ENCODE assay signal across 17 mouse cellular contexts in genomic region chr4:133403611-133404228, GRCm38 (mm10).
"Had no signal": no experiment of that assay in that cellular context is flagged by ENCODE, and none has a peak within 500 bp of the region (broad histone marks: within the 10 kb centered on the region; RNA-seq: fewer than 3 reads in every experiment).

No protein-coding gene starts in this region.

- H3K36me3 ChIP-seq: neural tube, embryonic 15.5 days; stomach, embryonic 15.5 days had no signal

- H3K4me3 ChIP-seq: layer of hippocampus, adult 2 months; myocyte; neural tube, embryonic 15.5 days; stomach, embryonic 15.5 days had no signal

- H3K27ac ChIP-seq: layer of hippocampus, adult 2 months; liver, embryonic 14.5 days; neural tube, embryonic 15.5 days; stomach, embryonic 15.5 days had no signal

- H3K9me3 ChIP-seq: neural tube, embryonic 15.5 days; stomach, embryonic 15.5 days had no signal

- ATAC-seq: lung, postnatal 0 days had no signal

- H3K9ac ChIP-seq: liver, embryonic 14.5 days; neural tube, embryonic 15.5 days; stomach, embryonic 15.5 days had no signal

- H3K27me3 ChIP-seq: neural tube, embryonic 15.5 days; stomach, embryonic 15.5 days had no signal

- H3K4me2 ChIP-seq: neural tube, embryonic 15.5 days; stomach, embryonic 15.5 days had no signal

- DNase-seq: kidney, adult 18-20 months; kidney, postnatal 10 days; kidney, postnatal 4 days; left cerebral cortex, postnatal 4 days; liver; lung, adult 2 months; lung, postnatal 36 days; midbrain, embryonic 14.5 days; right cerebral cortex, adult 18-20 months; right cerebral cortex, postnatal 4 days; thymus, postnatal 4 days had no signal
